Mouse (Mus musculus) kidney, adult 2 months (tissue): ENCODE data around the gene Serinc3. TPM values are rescaled to one million over a fixed set of nuclear protein-coding genes. Genes with fewer than 3 reads are reported as not detected.

Experiments
- DNase-seq: peaks from one replicate; pipeline ENCODE4 v3.0.0; 2021
- H3K27ac ChIP-seq: fragments of 200-500 bp; 2 replicates; pipeline ENCODE4 v1.5.1; 2012; ENCODE audit warnings: low read depth, low read length, control low read depth, inconsistent platforms; ENCODE audit not compliant: insufficient read depth
- H3K27me3 ChIP-seq: fragments of 200-500 bp; replicated peaks from 2 replicates; pipeline ENCODE4 v1.6.1; 2012; ENCODE audit warnings: mild to moderate bottlenecking, moderate library complexity, low read length, inconsistent platforms; ENCODE audit not compliant: control insufficient read depth, insufficient read depth
- H3K36me3 ChIP-seq: fragments of 200-500 bp; 2 replicates; pipeline ENCODE4 v1.6.1; 2012; ENCODE audit warnings: mild to moderate bottlenecking, moderate library complexity, low read length, inconsistent platforms; ENCODE audit not compliant: control insufficient read depth, insufficient read depth
- H3K4me1 ChIP-seq: fragments of 200-500 bp; 2 replicates; pipeline ENCODE4 v1.6.1; 2011; ENCODE audit warnings: low read length; ENCODE audit not compliant: control insufficient read depth, insufficient read depth
- H3K4me3 ChIP-seq: fragments of 200-500 bp; 2 replicates; pipeline ENCODE4 v1.5.1; 2011; ENCODE audit warnings: mild to moderate bottlenecking, low read depth, low read length, control low read depth; ENCODE audit not compliant: insufficient read depth
- CTCF ChIP-seq: fragments of 200-500 bp; conservative IDR thresholded peaks from 2 replicates; pipeline ENCODE4 v1.5.1; 2011; ENCODE audit warnings: low read depth, mild to moderate bottlenecking, control low read depth, low read length, moderate library complexity, mixed read lengths; ENCODE audit not compliant: insufficient read depth, insufficient read length
- POLR2A ChIP-seq: fragments of 200-500 bp; IDR thresholded peaks from one replicate; pipeline ENCODE4 v1.6.1; 2011; ENCODE audit warnings: low read depth, low read length, control low read depth
- WGBS: fragments of 180-500 bp; shearing (Covaris S2); methylation state at CpG from one replicate; pipeline ENCODE4 v1.1.7; 2018; 5-methylcytosine and 5-hydroxymethylcytosine counted together
- polyA plus RNA-seq: library from polyadenylated mRNA; depleted of rRNA; stranded (reverse); fragments of >200 nt; gene quantifications from 2 replicates; pipeline ENCODE4 v1.2.3, GENCODE M21; 2012

Gene Serinc3
- polyA plus RNA-seq, 1 experiment = 357 TPM

GRCm38 (mm10) chr2:163662698-163663221 lies 17.8 kb upstream of the Serinc3 start:
- no peak overlapping the region for H3K27ac ChIP-seq
- 66% methylated on average over 2 of the region's 2 CpGs for WGBS

DNA sequence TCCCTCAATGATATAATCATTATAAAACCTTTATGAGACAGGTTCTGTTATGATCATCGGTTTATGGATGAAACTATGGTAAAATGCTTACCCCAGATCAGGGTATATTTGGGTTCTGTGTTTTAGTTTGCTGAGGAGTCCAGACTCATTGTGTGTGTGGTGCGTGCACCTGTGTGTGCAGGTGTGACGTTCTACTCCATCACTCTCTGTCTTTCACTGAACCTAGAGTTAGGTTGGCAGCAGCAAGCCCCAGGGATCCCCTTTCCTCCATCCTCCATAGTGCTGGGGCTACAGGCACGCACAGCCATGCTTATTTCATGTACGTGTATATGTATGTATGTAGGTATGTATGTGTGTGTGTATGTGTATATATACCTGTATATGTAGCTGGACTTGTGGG lies 17.1 kb upstream of the Serinc3 start:
- no peak for DNase-seq
- no peak for TF ChIP-seq CTCF
- TF ChIP-seq POLR2A = no peak
- Histone ChIP-seq H3K27me3 (no peaks in the 10 kb centered on the region), H3K4me3 (no peak overlapping the region), H3K27ac (no peak overlapping the region), H3K36me3 (no peaks in the 10 kb centered on the region), H3K4me1 (peaks cover 30% of the 10 kb centered on the region)
- 91% methylated on average over 5 of the region's 5 CpGs for WGBS

More at GRCm38 (mm10) chr2:163662698-163663221, 17.8 kb upstream of the Serinc3 start:
- Histone ChIP-seq H3K36me3 (no peaks in the 10 kb centered on the region), H3K4me3 (no peak overlapping the region), H3K4me1 (peaks cover 30% of the 10 kb centered on the region), H3K27me3 (no peaks in the 10 kb centered on the region)
- no peak for DNase-seq
- TF ChIP-seq POLR2A (no peak), CTCF (no peak)

- H3K36me3 ChIP-seq = no peaks in the 10 kb centered on the region
- no peaks in the 10 kb centered on the region for H3K27me3 ChIP-seq
- H3K4me3 ChIP-seq = no peak overlapping the region
- H3K4me1 ChIP-seq = peaks cover 30% of the 10 kb centered on the region
- DNase-seq = peak; percentile 62
- H3K27ac ChIP-seq = peak overlapping the region; percentile 44
- WGBS = 30% methylated on average over 6 of the region's 6 CpGs
- TF ChIP-seq CTCF (no peak), POLR2A (no peak)
These were observed 16.5 kb upstream of the Serinc3 start for GRCm38 (mm10) chr2:163661371-163661850.

GRCm38 (mm10) chr2:163660103-163660701 lies 15.3 kb upstream of the Serinc3 start:
- H3K27ac ChIP-seq = 0 out of 2 replicates have a peak overlapping the region, but pooled peaks have one; percentile 44

DNA sequence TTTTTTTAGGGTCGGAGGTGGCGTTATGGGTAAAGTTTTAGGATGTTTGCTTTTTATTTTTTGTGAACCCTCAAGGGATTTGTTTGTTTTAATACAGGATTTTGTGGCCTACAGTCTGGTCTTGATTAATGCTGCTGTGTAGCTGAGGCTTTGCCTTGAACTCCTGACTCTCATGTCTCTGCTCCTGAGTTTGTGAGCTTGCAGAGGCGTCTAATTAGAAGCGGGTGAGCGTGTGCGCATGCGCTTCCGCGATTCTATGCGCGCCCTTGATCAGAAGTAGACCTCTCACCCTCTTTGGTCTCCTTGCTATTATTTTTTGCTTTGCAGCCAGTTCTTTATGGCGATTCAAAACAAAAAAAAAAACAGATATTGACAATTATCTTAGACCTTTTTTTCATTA lies 14.5 kb upstream of the Serinc3 start:
- 67% methylated on average over 12 of the region's 12 CpGs for WGBS
- no peak for TF ChIP-seq POLR2A
- TF ChIP-seq CTCF = no peak
- H3K4me3 ChIP-seq = peak overlapping the region; percentile 88

More at GRCm38 (mm10) chr2:163660103-163660701, 15.3 kb upstream of the Serinc3 start:
- H3K4me3 ChIP-seq = no peak overlapping the region
- no peaks in the 10 kb centered on the region for H3K36me3 ChIP-seq
- WGBS = 59% methylated on average over 5 of the region's 5 CpGs
- H3K4me1 ChIP-seq = peaks cover 30% of the 10 kb centered on the region
- H3K27me3 ChIP-seq = no peaks in the 10 kb centered on the region
- TF ChIP-seq POLR2A (no peak), CTCF (no peak)
- DNase-seq = no peak

GRCm38 (mm10) chr2:163658941-163659340 lies 14.0 kb upstream of the Serinc3 start:
- DNase-seq = peak; percentile 67
- WGBS = under 1% methylated on average over 8 of the region's 8 CpGs
- Histone ChIP-seq H3K4me3 (peak overlapping the region; percentile 88), H3K27me3 (no peaks in the 10 kb centered on the region), H3K27ac (peak overlapping the region; percentile 94), H3K4me1 (peaks cover 30% of the 10 kb centered on the region), H3K36me3 (no peaks in the 10 kb centered on the region)
- TF ChIP-seq CTCF (no peak), POLR2A (no peak)

More for the DNA sequence above, 14.5 kb upstream of the Serinc3 start:
- no peaks in the 10 kb centered on the region for H3K27me3 ChIP-seq
- no peak for DNase-seq
- H3K27ac ChIP-seq = peak overlapping the region; percentile 94
- H3K36me3 ChIP-seq = no peaks in the 10 kb centered on the region
- peaks cover 30% of the 10 kb centered on the region for H3K4me1 ChIP-seq

GRCm38 (mm10) chr2:163657975-163658886 lies 13.3 kb upstream of the Serinc3 start, which contains the start of gene Pkig:
Pkig (plus strand) TSS chr2:163658386.
- peaks cover 30% of the 10 kb centered on the region for H3K4me1 ChIP-seq
- WGBS = under 1% methylated on average over 71 of the region's 71 CpGs
- H3K4me3 ChIP-seq = peak within 1 kb of the TSS; percentile 88
- no peaks in the 10 kb centered on the region for H3K36me3 ChIP-seq
- 0 out of 2 replicates have a peak, but pooled peaks have one; percentile 1 for TF ChIP-seq CTCF
- no peak for TF ChIP-seq POLR2A
- peak; percentile 90 for DNase-seq
- H3K27ac ChIP-seq = peak within 1 kb of the TSS; percentile 94
- H3K27me3 ChIP-seq = no peaks in the 10 kb centered on the region
